Mouse (Mus musculus) adrenal gland, postnatal 10 days (tissue): ENCODE data around the gene Map2k5. TPM values are rescaled to one million over a fixed set of nuclear protein-coding genes. Genes with fewer than 3 reads are reported as not detected.
A peak's percentile ranks its signal among the peaks of the same experiment; 100 is the strongest.

Source experiments
- DNase-seq: peaks from one replicate; pipeline ENCODE4 v3.0.0; 2021; ENCODE audit warnings: mixed read lengths
- total RNA-seq, 2 experiments: library from RNA; stranded (reverse); gene quantifications; 2 replicates each; pipeline ENCODE4 v1.2.3; 2021

Gene Map2k5
- total RNA-seq, 2 experiments from 2014 or later, result 27.0 to 35.4 TPM

DNA sequence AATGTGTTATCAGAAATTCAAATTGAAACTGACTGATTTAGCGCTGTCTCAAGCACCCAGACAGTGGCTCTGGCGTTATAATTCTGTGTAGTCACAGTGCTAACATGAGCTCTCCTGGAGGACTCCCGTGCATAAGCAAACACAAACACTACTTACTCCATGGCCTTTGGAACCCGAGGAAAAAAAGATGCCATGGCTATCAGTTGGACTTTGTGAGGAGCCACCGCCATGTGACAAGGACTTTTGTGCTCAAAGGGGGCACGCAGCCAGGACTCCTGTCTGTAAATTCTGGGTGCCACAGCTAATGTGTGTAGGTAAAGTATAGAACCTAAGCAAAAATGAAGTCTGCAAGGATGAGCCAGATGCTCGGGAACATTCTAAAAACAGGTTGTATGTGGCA lies 192.5 kb downstream of the Map2k5 start:
- DNase-seq, result no peak

DNA sequence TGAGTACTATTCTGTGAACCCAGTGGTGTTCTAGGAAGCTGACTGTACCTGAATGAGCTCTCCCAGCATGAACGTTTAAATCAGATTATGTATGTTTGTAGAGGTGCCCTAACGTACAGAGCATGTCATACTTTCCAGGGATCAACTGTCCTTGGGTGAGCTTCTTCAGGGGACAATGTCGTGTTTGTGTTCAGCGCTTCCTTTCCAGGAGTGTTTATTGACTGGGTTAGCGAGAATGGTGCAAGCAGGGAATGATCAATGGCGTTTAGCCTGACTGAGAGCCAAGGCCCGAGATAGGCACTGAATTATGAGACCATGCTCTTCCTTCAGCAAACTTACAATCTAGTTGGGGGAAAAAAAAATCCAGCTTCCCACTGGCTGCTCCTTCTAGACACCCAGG lies 193.8 kb downstream of the Map2k5 start:
- DNase-seq, result no peak

DNA sequence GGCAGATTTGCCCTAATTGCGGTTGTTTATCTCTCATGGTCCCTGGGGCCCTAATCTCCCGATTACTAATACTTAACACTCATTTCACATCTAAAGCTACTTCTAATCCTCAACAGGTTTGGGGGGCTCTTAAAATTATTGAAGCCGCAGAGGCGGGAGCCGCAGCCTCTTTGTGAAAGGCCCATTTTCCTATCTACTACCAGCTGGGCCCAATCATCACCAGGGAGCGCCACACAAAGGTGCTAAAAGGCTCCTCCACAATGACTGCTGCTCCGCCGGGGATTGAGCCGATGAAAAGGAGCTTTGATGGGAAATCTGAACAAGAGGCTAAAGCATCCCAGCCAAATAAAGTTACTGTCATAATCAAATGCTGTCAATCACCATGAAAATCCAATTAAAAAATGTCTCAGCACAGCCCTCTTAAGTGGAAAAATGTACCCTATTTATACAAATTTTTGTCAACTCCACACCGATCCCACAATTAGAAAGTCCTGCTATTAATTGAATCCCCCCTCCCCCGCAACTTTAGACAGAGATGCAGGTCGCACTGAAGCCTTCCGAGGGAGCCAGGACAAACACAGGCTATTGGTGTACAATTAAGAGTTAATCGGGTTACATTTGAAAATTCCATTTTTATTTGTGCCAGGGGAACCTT lies 195.3 kb downstream of the Map2k5 start:
- DNase-seq, result no peak

DNA sequence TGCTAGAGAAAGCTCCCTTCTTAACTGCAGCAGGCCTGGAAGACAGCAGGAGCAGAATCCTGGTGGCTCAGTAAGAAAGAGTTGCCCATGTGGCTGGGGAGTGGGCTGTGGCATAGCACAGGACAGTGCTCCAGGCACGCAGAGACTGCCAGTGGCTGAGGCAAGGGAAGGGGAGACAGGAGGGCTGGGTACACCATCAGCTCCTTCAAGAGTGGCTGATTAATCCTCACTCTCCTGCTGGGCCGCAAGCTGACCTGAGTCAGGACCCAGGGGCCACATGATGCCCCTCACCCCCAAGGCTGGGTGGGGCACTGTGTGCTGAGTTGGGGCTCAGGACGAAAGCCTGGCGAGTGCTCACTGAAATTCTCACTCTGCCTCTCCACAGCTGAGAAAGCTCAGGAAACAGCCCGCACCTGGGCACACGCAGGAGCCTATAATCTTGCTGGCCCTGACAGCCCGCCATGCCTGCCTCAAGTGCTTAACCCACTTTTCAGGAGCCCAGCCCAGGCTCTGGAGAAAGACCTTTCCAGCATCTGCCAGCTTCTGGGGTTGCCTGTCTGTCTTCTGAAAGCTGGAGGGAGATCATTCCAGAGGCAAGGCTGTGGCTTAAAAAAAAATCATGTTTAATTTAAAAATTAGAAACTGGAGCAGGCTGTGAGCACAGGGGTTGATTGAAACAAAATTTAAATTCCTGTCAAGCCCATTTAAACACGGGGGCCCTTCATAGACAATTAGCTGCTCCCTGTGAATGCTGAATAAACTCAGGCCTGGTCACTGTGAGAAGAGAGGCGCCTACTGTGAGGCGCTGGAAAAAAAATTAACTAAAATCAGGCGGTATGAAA lies 196.1 kb downstream of the Map2k5 start:
- DNase-seq, result no peak

DNA sequence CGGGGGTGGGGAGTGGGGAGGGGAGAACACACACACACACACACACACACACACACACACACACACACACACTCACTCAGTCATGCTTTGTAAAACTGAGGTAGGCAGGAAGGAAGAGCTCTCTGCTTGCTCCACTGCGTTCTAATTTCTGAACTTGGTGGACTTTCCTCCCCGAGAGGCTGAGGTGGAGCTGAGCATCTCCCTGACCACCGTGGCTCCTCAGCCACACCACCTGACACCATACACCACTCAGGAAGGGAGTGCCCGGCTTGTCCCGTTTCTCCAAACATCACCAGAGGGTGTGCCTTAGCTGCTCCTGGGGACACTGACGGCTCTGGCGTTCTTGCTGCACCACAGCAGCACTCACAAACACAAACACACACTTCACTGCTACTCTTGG lies 199.4 kb downstream of the Map2k5 start:
- no peak for DNase-seq

DNA sequence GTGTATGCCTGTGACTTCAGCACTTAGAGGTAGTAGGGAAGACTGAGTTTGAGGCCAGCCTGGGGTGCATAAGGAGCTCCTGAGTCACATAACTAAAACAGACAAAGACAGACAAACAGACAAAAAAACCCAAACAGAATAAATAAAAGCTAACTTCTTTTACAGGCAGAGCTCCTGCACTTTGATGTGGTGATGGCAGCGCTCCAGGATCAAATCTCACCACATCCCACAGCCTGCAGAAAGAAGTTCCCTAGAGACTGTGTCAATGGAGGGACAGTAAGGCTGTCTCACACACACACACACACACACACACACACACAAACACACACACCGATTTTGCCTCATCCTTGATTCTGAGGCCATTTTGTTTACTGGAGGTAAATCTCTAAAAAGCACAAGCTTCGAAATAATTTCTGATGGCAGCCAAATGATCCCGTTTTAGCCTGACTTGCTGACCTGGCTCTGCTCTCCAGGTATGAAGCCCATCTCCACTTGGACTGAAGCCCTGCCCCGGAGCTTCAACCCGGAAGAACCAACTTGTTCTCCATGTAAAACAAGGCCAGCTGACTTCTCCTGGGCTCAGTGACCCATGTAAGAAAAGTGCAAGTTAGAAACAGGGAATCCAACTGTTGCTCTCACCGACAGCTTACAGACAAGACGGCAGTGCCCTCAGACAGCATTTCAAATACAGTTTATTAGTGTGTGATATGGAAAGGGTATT lies 203.5 kb downstream of the Map2k5 start:
- DNase-seq, result no peak

DNA sequence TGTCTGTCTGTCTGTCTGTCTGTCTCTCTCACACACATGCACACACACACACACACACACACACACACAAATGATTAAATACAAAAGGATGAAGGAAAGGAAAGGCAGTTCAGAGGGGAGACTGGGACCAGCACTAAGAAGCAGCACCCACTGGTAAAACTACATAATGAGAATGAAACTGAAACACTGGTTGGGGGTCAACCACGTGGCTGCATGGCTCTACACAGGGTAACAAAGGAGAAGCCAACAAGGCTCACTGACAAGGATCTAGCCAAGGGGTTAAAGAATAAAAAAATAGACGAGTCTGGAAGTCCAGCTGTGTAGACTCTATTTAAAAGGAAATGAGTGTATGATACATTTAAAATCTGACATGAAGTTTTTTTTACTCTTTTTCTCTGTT lies 205.8 kb downstream of the Map2k5 start:
- no peak for DNase-seq

DNA sequence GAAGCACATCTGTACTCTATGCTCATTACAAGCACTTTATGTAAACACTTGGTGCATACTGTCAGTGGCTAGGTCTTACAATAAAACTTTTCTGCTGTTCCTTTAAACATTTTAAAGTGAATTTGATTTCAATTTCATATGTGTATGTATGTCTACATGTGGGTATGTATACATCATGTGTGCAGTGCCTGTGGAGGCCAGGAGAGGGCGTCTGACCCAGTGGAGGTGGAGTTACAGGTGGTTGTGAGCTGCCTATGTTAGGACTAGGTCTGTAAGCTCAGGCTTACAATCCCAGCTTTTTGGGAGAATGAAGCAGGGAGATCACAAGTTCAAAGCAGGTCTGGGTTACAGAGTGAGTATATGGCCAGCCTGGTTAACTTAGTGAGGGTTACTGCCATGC lies 208.6 kb downstream of the Map2k5 start:
- no peak for DNase-seq

DNA sequence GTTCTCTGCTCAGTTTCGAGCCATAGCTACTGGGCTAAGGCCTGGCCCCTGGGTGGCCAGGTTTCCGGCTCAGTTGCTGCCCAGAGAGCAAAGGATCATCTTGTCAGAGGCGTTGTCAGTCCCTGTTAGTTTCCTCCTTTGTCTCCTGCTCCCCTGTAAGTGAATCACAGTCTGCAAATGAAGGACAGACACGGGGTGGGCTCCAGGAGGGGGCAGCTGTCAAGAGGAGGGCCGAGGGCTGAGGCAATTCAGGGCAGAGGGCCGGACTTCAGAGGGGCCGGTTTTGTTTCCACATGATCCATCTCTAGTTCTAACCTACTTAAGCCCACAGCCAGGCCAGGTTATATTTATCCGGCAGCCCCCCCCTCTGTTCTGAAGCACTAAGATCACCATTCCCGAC lies 212.6 kb downstream of the Map2k5 start:
- no peak for DNase-seq

DNA sequence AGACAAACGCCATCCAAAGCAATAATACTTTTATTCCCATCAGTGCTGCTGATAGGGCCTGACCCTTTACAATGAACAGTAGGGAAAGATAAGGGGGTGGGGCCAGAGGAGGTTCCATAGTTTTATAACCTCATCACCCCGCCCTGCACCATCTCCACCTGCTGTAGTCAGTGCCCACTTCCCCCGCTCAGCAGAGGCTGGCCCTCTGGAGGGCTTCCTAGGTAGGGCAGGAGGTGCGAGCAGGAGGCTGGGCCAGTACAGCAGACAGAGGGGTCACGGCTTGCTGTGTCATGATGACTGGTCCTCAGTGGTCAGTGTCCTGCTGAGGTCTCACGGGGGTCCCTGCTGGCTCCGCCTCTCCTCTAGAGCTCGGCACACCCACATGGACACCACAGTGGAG lies 213.9 kb downstream of the Map2k5 start:
- DNase-seq, result no peak

DNA sequence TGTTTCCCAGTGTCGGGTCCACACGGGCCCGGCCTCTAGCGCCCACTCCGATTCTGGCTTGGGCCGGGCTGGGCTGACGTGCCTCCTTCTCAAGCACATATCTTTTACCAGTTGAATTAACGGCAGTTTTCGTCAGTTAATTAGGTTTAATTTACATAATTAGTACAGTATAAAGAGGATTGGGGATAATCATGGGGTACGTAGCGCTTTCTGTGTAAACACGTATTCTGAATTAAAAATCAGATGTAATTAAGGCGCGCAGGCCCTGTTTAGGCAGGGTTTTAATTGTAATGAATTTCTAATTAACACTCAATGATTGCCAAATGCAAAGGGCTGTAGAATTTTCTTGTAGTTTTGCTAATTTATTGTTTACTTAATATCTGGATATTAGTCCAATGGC lies 225.8 kb downstream of the Map2k5 start:
- no peak for DNase-seq

DNA sequence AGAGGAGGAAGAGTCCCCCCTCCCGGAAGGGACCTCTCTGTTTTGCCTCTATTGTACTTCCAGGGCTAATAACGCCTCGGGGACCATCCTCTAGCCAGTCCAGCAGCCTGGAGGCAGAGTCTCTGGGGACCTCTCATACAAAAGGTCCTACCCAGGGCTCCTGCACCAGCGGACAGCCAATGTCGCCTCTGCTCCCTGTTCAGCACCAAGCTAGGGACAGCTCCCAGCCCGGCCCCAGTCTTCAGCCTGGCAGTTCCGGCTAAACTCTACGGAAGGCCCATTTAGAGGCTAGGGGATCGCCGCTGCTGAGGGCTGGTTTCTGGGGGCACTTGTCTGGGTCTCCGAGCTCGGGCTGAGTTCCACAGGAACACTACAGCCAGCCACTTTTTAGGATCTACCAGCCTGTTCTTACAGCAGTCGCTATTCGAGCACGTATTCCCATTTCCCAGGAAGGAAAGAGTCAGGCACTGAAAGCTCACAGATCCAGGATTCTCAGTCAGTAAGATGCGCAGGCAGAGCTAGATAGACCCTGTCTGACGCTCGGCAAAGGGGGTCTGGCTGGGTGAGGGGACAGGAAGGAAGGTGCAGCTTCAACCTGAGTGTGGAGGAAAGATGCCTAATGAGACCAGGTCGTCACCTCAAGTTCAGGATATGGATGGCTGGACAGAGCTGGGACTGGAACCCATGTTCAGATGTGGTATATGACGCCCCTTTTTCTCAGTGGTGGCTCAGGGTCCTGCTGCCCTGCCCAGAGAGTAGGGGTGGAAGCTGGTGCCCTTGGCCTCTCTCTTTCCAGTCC lies 226.4 kb downstream of the Map2k5 start:
- peak; percentile 93 for DNase-seq

DNA sequence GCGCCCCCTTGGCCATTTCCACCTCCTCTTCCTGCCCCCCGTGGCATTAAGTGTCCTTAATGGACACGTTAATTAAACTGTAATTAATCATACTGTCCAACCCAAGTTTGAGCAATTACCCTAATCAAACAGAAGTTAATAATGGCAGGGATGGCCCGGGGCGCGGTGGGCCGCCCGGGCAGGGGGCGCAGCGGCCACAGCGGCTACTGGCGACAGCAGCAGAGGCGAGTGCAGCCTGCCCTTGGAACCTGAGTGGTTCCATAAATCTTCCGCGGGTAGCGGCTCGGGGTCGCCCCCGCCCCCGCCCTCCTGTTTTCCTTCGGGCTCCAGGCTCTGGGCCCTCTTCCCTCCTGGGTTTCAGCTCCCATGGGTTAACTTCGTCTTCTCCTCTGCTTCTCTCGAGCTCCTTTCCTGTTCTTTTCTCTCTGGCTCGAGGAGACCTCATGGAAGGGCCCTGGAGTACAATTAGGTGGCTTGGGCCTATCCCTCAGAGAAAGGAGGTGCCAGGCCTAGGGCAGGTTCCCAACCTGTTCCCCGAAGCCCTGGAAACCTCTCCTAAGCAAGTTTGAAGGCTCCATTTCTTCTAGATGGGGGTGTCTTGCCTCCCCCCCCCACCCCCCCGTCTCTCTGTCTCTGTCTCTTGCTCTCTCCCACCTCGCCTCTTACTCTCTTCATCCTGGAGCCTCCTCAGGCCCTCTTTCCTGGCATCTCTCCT lies 227.5 kb downstream of the Map2k5 start:
- no peak for DNase-seq

DNA sequence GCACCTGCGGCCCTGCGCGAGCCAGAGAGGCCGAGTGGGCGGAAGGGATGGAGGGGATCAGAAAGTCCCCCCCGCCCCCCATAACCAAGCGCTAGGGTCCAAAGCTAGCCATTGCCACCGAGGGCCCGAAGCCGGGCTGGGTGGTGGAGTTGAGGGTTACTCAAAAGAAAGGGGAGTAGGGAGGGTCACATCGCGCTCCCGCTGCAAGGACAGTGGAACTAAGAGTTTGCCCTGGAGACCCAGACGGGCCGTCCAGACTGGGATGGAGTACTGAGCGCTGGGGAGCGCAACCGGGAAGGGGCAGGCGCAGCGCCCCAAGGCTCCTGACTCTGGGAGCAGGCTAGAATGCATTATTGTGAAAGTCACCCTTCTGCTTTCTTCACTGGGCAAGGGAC lies 228.3 kb downstream of the Map2k5 start:
- no peak for DNase-seq

DNA sequence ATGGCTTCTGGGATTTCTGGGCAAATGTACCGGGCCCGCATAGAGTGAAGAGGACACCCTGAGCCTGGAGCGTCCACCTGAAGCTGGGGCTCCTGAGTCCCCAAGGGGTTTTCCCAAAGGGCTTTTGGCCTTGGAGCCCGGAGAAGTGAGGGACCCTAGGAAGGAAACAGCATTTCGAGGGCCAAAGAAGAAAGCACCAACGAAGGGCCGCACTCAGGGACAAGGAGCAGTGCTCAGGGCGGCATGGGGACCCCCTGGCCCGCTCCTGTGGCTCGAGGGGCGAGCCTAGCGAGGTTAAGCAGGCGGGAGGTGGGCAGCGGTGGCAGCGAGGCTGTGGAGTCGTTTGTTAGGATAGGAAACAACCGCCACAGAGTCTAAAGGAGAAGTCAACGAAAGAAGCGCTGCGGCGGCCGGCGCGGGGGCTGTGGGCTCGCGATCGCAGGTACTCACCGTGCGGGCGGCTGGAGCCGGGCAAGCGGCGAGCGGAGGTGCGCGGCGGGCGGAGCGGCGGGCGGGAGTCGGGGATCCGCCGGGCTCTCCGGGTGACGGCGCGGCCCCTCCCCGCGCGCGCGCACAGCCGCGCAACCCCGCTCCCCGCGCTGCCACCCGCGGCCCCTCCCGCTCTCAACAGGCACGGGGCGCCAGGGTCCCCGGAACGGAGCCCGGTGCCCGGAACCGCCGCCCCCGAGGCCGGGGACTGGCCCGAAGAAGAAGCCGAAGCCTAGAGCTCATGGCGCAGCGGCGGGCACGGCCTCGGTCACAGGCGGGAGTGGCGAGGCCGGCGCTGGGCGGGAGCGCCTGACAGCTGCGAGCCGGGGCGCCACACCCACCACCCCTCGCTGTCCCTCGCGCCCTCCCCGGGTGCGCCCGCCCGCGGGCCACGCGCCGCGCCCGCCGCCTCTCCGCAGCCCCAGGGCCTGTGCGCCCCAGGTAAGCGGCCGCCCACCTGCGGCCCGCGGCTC lies 229.0 kb downstream of the Map2k5 start, which contains the start of gene Skor1:
Gene Skor1, minus strand, starts transcription at position 552 of the 962 bp plus-strand sequence.
- no peak for DNase-seq

DNA sequence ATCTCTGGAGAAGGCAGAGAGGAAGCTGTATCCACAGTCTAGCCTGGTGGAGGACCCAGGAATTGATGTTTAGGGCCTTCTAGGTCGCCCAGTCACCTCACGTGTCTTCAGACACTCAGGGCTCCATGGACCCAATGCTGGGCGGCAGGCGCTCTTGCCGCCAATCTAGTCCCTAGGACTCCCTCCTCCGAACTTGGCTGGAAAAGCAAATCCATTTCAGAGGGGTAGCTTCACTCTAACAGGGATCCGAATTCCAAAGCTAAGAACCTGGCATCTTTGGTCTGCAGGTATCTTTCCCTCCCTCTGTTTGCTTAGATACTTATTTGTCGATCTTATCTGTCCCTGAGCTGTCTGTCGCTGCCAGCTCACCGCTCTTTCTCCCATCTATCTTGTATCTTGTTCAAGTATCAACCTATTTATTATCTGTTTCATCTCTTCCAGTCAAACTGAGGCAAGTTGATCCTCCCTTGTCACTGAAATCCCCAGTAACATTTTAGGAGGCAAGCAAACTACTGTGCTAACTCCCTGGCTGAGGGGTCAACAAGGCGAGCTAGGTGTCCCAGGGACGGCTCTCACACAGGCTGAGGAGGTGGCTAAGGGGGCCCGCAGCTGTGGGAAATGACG lies 229.8 kb downstream of the Map2k5 start:
- no peak for DNase-seq

DNA sequence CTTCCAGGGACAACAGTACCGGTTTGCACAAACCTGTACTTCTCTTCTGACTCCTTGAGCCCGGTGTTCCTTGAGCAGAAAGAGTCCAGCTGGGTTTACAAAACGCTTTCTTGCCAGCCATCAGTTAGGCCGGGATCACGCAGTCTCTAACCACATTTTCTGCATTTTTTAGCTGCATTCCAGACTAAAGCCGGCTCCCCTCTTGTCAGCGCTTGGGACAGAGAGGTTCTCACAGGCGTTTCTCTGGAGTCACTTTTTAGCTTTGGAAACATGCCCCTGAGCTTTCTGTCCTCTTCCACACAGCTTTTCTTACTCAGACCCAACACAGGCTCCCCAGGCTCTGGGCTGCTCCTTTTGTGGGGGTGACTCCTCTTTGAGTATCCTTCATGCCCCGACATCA lies 230.4 kb downstream of the Map2k5 start:
- DNase-seq, result no peak

DNA sequence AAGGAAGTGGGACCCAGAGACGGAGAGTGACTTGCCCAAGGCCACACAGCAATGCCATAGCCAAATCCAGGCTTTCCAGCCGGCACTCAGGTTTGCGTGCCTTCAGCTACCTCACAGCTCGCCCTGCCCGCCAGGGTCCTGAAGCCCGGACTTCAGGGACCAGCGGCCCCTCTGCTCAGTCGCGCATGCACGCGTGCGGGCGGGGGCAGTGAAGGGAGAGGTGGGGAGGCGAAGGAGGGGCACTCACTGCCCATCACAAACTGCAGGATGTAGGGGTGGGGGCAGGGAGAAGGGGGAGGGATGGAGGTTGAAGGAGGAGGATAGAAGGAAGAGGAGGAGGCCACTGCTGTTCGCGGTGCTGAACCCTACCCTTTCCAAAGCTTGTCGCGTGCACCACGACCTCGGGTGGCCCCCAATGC lies 230.8 kb downstream of the Map2k5 start:
- no peak for DNase-seq

DNA sequence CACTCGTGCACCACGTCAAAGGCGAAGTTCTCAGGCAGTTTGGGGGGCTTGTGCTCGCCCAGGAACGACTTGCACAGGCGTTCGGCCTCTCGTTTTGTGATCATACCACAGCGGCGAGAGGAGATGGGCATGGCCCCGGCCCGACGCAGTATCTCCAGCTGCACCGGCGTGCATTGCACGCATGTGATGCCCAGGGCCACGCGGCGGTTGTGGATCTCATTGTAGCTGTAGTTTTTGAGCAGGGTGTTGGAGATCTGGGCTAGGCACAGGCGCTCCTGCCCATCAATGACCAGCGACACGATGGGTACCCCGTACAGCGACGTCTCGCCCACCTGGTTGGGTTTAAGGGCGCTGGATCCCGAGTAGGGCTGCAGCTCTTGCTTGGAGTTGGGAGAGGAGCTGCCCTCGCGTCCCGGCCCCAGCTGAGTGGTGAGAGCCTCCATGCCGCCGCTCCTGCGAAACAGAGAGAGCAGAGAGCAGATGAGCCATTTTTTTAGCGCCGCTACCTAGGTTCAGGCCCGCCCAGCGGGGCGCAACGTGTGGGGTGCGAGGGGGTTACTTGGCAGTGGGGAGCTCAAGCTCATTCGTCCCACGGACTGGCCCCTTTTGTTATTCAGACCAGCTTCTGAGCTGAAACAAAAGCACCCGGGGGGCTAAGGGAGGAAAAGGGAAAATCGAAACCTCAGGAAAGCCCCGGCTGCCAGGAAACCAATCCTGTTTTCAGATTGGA lies 231.4 kb downstream of the Map2k5 start:
- DNase-seq, result no peak
